Mouse (Mus musculus) stomach, postnatal 0 days (tissue): Measurements from ENCODE around the gene Cd160. TPM values are rescaled to one million over a fixed set of nuclear protein-coding genes. Genes with fewer than 3 reads are reported as not detected.

Source experiments
- ATAC-seq: fragments of 200-750 bp; cut with Nextera tagmentation; 2 replicates; pipeline ENCODE4 v1.8.0; 2017; ENCODE audit not compliant: low FRiP score, low TSS enrichment
- DNase-seq: peaks from one replicate; pipeline ENCODE4 v3.0.0-alpha.2; 2016; ENCODE audit warnings: low spot score
- H3K27ac ChIP-seq: fragments of 300-500 bp; sonication (generic); replicated peaks from 2 replicates; pipeline ENCODE4 v1.5.1; 2014; ENCODE audit warnings: mild to moderate bottlenecking, control low read depth
- H3K27me3 ChIP-seq: fragments of 300-500 bp; sonication (generic); 2 replicates; pipeline ENCODE4 v1.6.1; 2014; ENCODE audit warnings: low read length; ENCODE audit not compliant: control insufficient read depth, insufficient read depth
- H3K36me3 ChIP-seq: fragments of 300-500 bp; sonication (generic); 2 replicates; pipeline ENCODE4 v1.6.1; 2014; ENCODE audit warnings: low read length, mixed read lengths; ENCODE audit not compliant: control insufficient read depth, insufficient read depth
- H3K4me1 ChIP-seq: fragments of 300-500 bp; sonication (generic); replicated peaks from 2 replicates; pipeline ENCODE4 v1.6.1; 2014; ENCODE audit warnings: antibody characterized with exemption; ENCODE audit not compliant: control insufficient read depth, insufficient read depth
- H3K4me2 ChIP-seq: fragments of 300-500 bp; sonication (generic); replicated peaks from 2 replicates; pipeline ENCODE4 v1.6.1; 2014; ENCODE audit warnings: low read depth, mild to moderate bottlenecking, control low read depth, moderate library complexity
- H3K4me3 ChIP-seq: fragments of 300-500 bp; sonication (generic); 2 replicates; pipeline ENCODE4 v1.5.1; 2014; ENCODE audit warnings: low read depth, low read length, control low read depth
- H3K9ac ChIP-seq: fragments of 300-500 bp; sonication (generic); 2 replicates; pipeline ENCODE4 v1.6.1; 2014; ENCODE audit warnings: mild to moderate bottlenecking, low read length, control low read depth, mixed read lengths
- H3K9me3 ChIP-seq: fragments of 300-500 bp; sonication (generic); 2 replicates; pipeline ENCODE4 v1.6.1; 2016; ENCODE audit warnings: low read length; ENCODE audit not compliant: control insufficient read depth
- CTCF ChIP-seq: IDR thresholded peaks from 2 replicates; pipeline ENCODE4 v1.5.1; 2016; ENCODE audit warnings: antibody characterized with exemption, low read depth, mild to moderate bottlenecking, moderate library complexity
- EP300 ChIP-seq: optimal IDR thresholded peaks from 2 replicates; pipeline ENCODE3; 2016; ENCODE audit warnings: antibody characterized with exemption
- WGBS: fragments of 180-500 bp; shearing (Covaris S2); extraction: QIAGEN DNeasy Blood & Tissue Kit; methylation state at CpG from one replicate; pipeline ENCODE4 v1.1.7; 2014; 5-methylcytosine and 5-hydroxymethylcytosine counted together
- polyA plus RNA-seq: library from polyadenylated mRNA; unstranded; fragments of >200 nt; fragmentation: Nextera tagmentation; extraction: Ambion mirVana; gene quantifications from 2 replicates; pipeline ENCODE4 v1.2.1, GENCODE M21; 2015

Cd160 gene
- polyA plus RNA-seq, 1 experiment from 2014 or later, result 0.13 TPM

DNA sequence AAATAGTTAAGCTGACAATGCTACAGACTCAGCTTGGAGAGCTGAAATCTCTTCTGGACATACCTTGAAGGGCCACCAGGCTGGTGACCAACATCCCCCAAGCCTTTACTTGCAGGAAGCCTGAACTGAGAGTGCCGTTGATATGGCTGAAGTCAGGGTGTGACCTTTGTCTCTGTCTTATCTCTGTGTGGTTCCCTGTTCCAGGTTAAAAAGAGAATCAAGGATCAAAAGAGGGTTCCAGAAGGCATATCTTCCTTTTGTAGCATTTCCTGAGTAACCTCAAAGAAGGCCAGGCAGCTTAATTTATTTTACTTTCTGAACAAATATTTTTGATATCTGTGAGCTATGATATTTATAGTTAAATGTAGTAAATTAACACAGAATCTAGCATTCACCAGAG is 26.9 kb downstream of the Cd160 start:
- ATAC-seq, result no peak
- WGBS, result 32% methylated on average over 1 of the region's 1 CpGs
- no peak for DNase-seq
- Histone ChIP-seq H3K4me2 (no peak overlapping the region), H3K4me3 (no peak overlapping the region), H3K27ac (no peak overlapping the region), H3K36me3 (no peaks in the 10 kb centered on the region), H3K9me3 (no peaks in the 10 kb centered on the region), H3K9ac (no peak overlapping the region), H3K27me3 (no peaks in the 10 kb centered on the region), H3K4me1 (no peaks in the 10 kb centered on the region)
- TF ChIP-seq CTCF (no peak), EP300 (no peak)

DNA sequence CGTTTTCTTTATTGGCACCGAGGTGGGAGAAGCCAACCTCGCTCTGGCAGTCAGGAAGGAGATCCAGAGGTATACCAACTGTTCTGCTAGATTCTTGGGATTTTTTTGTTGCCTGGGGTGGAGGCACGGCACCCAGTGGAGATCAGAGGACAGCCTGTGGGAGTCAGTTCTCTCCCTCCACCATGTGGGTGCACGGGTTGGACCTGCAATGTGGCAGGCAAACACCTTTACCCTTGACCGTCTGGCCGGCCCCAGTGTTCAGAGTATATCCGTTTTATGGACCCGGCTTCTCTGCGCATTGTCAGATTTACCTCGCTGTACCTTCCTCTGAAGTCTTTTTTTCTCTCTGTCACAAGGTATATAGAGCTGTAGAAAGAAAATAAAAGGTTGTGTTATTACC is 28.9 kb downstream of the Cd160 start:
- WGBS, result 74% methylated on average over 11 of the region's 11 CpGs
- H3K27ac ChIP-seq, result no peak overlapping the region
- H3K27me3 ChIP-seq, result no peaks in the 10 kb centered on the region
- H3K9me3 ChIP-seq, result no peaks in the 10 kb centered on the region
- no peaks in the 10 kb centered on the region for H3K4me1 ChIP-seq
- TF ChIP-seq CTCF, result no peak
- TF ChIP-seq EP300, result no peak
- H3K9ac ChIP-seq, result no peak overlapping the region
- no peak overlapping the region for H3K4me2 ChIP-seq
- H3K4me3 ChIP-seq, result no peak overlapping the region
- no peak for ATAC-seq
- H3K36me3 ChIP-seq, result no peaks in the 10 kb centered on the region
- no peak for DNase-seq

DNA sequence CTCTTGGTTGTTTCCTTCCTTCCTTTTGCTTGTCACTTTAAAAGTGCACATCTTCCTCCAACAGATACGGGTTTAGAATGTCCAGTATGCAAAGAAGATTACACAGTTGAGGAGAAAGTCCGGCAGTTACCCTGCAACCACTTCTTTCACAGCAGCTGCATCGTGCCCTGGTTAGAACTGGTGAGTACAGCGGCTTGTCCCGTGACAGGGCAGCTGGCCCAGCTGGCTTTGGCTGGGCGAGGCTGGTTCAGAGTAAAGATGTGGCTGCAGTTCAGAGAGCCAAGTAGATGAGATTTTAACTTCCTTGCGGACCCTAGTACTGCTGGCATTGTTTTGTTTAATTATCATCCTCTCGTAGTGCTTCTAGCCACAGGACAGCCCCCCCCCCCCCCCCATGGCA is 40.6 kb downstream of the Cd160 start:
- TF ChIP-seq CTCF, result no peak
- no peak for TF ChIP-seq EP300
- no peak overlapping the region for H3K9ac ChIP-seq
- H3K4me3 ChIP-seq, result no peak overlapping the region
- peaks cover 8% of the 10 kb centered on the region; the same call in 1 of the 2 replicates for H3K36me3 ChIP-seq
- DNase-seq (no peak), ATAC-seq (no peak)
- H3K27ac ChIP-seq, result no peak overlapping the region
- no peaks in the 10 kb centered on the region for H3K9me3 ChIP-seq
- H3K4me1 ChIP-seq, result no peaks in the 10 kb centered on the region
- no peaks in the 10 kb centered on the region for H3K27me3 ChIP-seq
- 86% methylated on average over 8 of the region's 8 CpGs for WGBS
- H3K4me2 ChIP-seq, result no peak overlapping the region

DNA sequence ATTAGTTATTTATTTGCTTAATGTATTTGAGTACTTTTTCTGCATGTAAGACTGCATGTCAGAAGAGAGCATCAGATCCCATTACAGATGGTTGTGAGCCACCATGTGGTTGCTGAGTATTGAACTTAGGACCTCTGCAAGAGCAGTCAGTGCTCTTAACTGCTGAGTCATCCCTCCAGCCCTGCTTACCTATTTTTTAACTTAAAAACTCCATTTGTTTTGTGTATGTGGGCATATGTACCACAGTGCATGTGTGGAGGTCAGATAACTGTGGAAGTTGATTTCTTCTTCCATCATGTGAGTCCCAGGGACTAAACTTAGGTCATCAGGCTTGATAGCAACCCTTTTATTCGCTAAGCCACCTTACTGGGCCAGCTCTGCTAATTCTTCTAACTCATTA is 41.4 kb downstream of the Cd160 start:
- DNase-seq (no peak), ATAC-seq (no peak)
- no peak for TF ChIP-seq CTCF
- TF ChIP-seq EP300, result no peak
- no peak overlapping the region for H3K4me2 ChIP-seq
- H3K4me3 ChIP-seq, result no peak overlapping the region
- H3K9ac ChIP-seq, result no peak overlapping the region
- H3K27ac ChIP-seq, result no peak overlapping the region
- 90% methylated on average over 1 of the region's 1 CpGs for WGBS
- H3K27me3 ChIP-seq, result no peaks in the 10 kb centered on the region
- peaks cover 8% of the 10 kb centered on the region; the same call in 1 of the 2 replicates for H3K36me3 ChIP-seq
- no peaks in the 10 kb centered on the region for H3K9me3 ChIP-seq
- H3K4me1 ChIP-seq, result no peaks in the 10 kb centered on the region

DNA sequence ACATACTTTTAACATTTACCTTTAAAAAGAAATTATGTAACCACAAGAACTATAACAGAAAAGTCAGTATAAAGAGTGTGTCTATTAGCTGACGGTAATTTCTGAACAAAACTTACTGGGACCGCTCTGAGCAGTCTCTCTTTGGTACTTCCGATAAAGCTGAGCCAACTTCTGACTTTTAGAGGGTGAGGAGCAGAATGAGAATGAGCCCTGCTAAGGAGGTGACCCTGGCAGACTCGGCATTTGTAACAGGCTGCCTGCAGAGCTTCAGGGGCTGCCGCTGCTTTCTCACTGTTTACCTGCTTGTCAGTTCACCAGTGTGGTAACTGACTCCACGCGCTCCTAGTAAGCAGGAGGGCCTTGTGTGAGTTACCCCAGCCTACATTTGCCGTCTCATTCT is 46.9 kb downstream of the Cd160 start:
- whole genome bisulfite sequencing, result 59% methylated on average over 8 of the region's 8 CpGs
- no peak overlapping the region for H3K27ac ChIP-seq
- no peaks in the 10 kb centered on the region for H3K4me1 ChIP-seq
- no peak overlapping the region for H3K4me3 ChIP-seq
- H3K4me2 ChIP-seq, result no peak overlapping the region
- H3K27me3 ChIP-seq, result no peaks in the 10 kb centered on the region
- DNase-seq, result no peak
- no peaks in the 10 kb centered on the region; the same call in 1 of the 2 replicates for H3K36me3 ChIP-seq
- no peak for ATAC-seq
- H3K9ac ChIP-seq, result no peak overlapping the region
- H3K9me3 ChIP-seq, result no peaks in the 10 kb centered on the region
- TF ChIP-seq CTCF, result no peak
- TF ChIP-seq EP300, result no peak

DNA sequence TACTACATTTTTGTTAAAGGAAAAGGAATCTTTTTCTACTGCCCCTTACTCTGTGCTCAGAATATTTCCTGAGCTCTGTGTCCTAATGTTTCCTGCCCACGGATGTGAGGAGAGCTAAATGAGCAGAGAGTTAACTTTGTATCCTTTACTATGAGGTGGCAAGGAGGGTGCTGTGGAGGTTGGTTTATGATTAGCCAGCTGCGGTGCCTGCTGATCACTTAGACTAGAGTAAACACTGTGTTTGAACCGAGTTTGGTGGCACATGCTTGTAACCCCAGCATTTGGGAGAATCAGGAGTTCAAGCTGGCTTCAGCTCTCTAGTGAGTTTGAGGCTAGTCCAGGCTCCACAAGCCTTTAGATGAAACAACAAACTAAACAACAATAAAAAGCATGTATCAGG is 52.0 kb downstream of the Cd160 start:
- peak; percentile 21 for DNase-seq
- ATAC-seq, result no peak
- no peaks in the 10 kb centered on the region for H3K9me3 ChIP-seq
- H3K4me2 ChIP-seq, result no peak overlapping the region
- TF ChIP-seq CTCF (no peak), EP300 (no peak)
- H3K9ac ChIP-seq, result no peak overlapping the region
- H3K4me3 ChIP-seq, result no peak overlapping the region
- WGBS, result 43% methylated on average over 3 of the region's 3 CpGs
- H3K4me1 ChIP-seq, result no peaks in the 10 kb centered on the region
- H3K27ac ChIP-seq, result no peak overlapping the region
- H3K36me3 ChIP-seq, result no peaks in the 10 kb centered on the region
- H3K27me3 ChIP-seq, result no peaks in the 10 kb centered on the region
